Mouse (Mus musculus) forebrain, embryonic 14.5 days (tissue): ENCODE results near the gene Tubgcp5. TPM values are rescaled to one million over a fixed set of nuclear protein-coding genes. Genes with fewer than 3 reads are reported as not detected.

Experiments
- ATAC-seq: fragments of 200-750 bp; cut with Nextera tagmentation; 2 replicates; pipeline ENCODE4 v1.8.0; 2017; ENCODE audit warnings: mild to moderate bottlenecking, moderate library complexity
- DNase-seq: peaks from one replicate; pipeline ENCODE4 v3.0.0-alpha.2; 2015; ENCODE audit warnings: low spot score
- H3K27ac ChIP-seq: fragments of 300-500 bp; sonication (generic); 2 replicates; pipeline ENCODE4 v1.5.1; 2014; ENCODE audit warnings: low read depth, mild to moderate bottlenecking, control low read depth, low read length, moderate library complexity
- H3K27me3 ChIP-seq: fragments of 300-500 bp; sonication (generic); replicated peaks from 2 replicates; pipeline ENCODE4 v1.6.1; 2014; ENCODE audit warnings: low read length, control low read depth, mixed read lengths; ENCODE audit not compliant: control insufficient read depth, insufficient read depth
- H3K36me3 ChIP-seq: fragments of 300-500 bp; sonication (generic); 2 replicates; pipeline ENCODE4 v1.6.1; 2014; ENCODE audit warnings: low read length, control low read depth; ENCODE audit not compliant: control insufficient read depth, insufficient read depth
- H3K4me1 ChIP-seq: fragments of 300-500 bp; sonication (generic); 2 replicates; pipeline ENCODE4 v1.6.1; 2014; ENCODE audit warnings: antibody characterized with exemption, low read length, control low read depth; ENCODE audit not compliant: control insufficient read depth, insufficient read depth
- H3K4me2 ChIP-seq: fragments of 300-500 bp; sonication (generic); 2 replicates; pipeline ENCODE4 v1.6.1; 2014; ENCODE audit warnings: mild to moderate bottlenecking, control low read depth, low read length
- H3K4me3 ChIP-seq: fragments of 300-500 bp; sonication (generic); 2 replicates; pipeline ENCODE4 v1.5.1; 2014; ENCODE audit warnings: low read depth, low read length, control low read depth
- H3K9ac ChIP-seq: fragments of 300-500 bp; sonication (generic); 2 replicates; pipeline ENCODE4 v1.6.1; 2014; ENCODE audit warnings: mild to moderate bottlenecking, low read length, control low read depth, moderate library complexity
- H3K9me3 ChIP-seq: fragments of 300-500 bp; sonication (generic); replicated peaks from 2 replicates; pipeline ENCODE4 v1.6.1; 2016; ENCODE audit warnings: low read length, control low read depth, mixed read lengths; ENCODE audit not compliant: control insufficient read depth
- WGBS: fragments of 180-500 bp; shearing (Covaris S2); extraction: QIAGEN DNeasy Blood & Tissue Kit; methylation state at CpG from one replicate; pipeline ENCODE4 v1.1.7; 2014; 5-methylcytosine and 5-hydroxymethylcytosine counted together
- polyA plus RNA-seq: library from polyadenylated mRNA; unstranded; fragments of >200 nt; fragmentation: Nextera tagmentation; extraction: Ambion mirVana; gene quantifications from 2 replicates; pipeline ENCODE4 v1.2.1, GENCODE M21; 2014

Gene Tubgcp5
- polyA plus RNA-seq, 1 experiment from 2014 or later, result 31.2 TPM

GRCm38 (mm10) chr7:55859518-55859872 is 65.5 kb downstream of the Tubgcp5 start:
- 89% methylated on average over 2 of the region's 2 CpGs for WGBS
- Histone ChIP-seq H3K9ac (no peak overlapping the region), H3K9me3 (no peaks in the 10 kb centered on the region), H3K4me2 (no peak overlapping the region), H3K27me3 (no peaks in the 10 kb centered on the region), H3K4me3 (no peak overlapping the region), H3K4me1 (no peaks in the 10 kb centered on the region; the same call in 1 of the 2 replicates), H3K27ac (no peak overlapping the region), H3K36me3 (no peaks in the 10 kb centered on the region)
- DNase-seq (no peak), ATAC-seq (no peak)

DNA sequence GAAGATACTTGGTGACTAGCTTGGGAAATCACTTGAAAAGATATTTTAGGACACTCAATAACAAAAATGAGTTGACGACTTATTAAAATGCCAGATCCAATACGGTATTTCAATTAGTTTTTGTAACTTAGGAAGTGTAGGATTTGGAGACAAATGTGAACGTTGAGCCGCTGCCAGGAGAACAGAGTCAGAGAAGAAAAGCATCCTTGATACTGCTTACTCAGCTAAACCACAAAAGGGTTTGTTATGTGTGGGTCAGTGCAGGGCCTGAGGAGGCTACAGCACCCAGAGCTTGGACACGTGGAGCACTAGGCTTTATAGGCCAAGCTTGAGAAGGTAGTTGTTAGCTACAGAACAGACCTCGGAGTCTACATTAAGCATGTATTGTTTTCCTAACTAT is 66.0 kb downstream of the Tubgcp5 start:
- no peak overlapping the region for H3K27ac ChIP-seq
- no peaks in the 10 kb centered on the region; the same call in 1 of the 2 replicates for H3K4me1 ChIP-seq
- WGBS, result 88% methylated on average over 6 of the region's 6 CpGs
- H3K4me3 ChIP-seq, result no peak overlapping the region
- no peak overlapping the region for H3K4me2 ChIP-seq
- H3K27me3 ChIP-seq, result no peaks in the 10 kb centered on the region
- no peaks in the 10 kb centered on the region for H3K9me3 ChIP-seq
- no peak for ATAC-seq
- no peak for DNase-seq
- H3K36me3 ChIP-seq, result no peaks in the 10 kb centered on the region
- no peak overlapping the region for H3K9ac ChIP-seq

DNA sequence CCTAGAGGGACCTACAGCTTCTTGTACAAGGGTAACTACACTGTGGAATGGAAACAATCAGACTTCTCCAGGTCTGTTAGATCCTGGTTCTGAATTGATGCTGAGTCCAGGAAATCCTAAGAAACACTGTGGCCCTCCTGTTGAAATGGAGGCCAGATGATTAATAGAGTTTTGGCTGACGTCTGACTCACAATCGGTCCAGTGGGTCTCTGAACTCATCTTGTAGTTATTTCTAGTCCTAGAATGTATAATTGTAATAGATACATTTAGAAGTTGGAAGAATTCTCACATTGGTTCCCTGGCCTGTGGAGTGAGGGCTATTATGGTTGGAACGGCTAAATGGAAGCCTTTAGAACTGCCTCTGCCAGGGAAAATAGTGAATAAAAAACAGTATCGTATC is 67.2 kb downstream of the Tubgcp5 start:
- ATAC-seq (no peak), DNase-seq (no peak)
- no peak overlapping the region for H3K4me3 ChIP-seq
- H3K27ac ChIP-seq, result no peak overlapping the region
- whole genome bisulfite sequencing, result 91% methylated on average over 4 of the region's 4 CpGs
- no peaks in the 10 kb centered on the region; the same call in 1 of the 2 replicates for H3K4me1 ChIP-seq
- no peaks in the 10 kb centered on the region for H3K27me3 ChIP-seq
- no peak overlapping the region for H3K9ac ChIP-seq
- no peaks in the 10 kb centered on the region for H3K9me3 ChIP-seq
- H3K36me3 ChIP-seq, result no peaks in the 10 kb centered on the region
- H3K4me2 ChIP-seq, result no peak overlapping the region

DNA sequence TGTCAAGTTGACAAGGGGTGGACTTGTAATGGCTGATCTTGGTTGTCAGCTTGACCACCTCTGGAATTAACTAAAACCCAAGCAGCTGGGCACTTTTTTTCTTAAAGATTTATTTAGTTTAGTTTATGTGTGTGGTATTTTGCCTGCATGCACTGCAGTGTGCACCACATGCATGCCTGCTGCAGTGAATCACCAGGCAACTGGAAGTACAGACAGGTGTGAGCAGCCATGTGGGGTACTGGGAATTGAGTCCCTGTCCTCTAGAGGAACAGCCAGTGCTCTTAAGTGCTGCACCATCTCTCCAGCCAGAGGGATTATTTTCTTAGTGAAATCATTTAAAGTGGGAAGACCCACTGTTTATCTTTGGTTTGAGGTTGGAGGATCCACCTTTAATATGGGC is 71.1 kb downstream of the Tubgcp5 start:
- no peak overlapping the region for H3K9ac ChIP-seq
- H3K36me3 ChIP-seq, result no peaks in the 10 kb centered on the region
- no peaks in the 10 kb centered on the region for H3K4me1 ChIP-seq
- no peaks in the 10 kb centered on the region for H3K27me3 ChIP-seq
- H3K27ac ChIP-seq, result no peak overlapping the region
- DNase-seq (no peak), ATAC-seq (no peak)
- no peak overlapping the region for H3K4me2 ChIP-seq
- no peaks in the 10 kb centered on the region for H3K9me3 ChIP-seq
- H3K4me3 ChIP-seq, result no peak overlapping the region

GRCm38 (mm10) chr7:55865750-55866416 is 71.9 kb downstream of the Tubgcp5 start:
- 83% methylated on average over 8 of the region's 8 CpGs for WGBS
- H3K9ac ChIP-seq, result no peak overlapping the region
- no peak overlapping the region for H3K27ac ChIP-seq
- no peaks in the 10 kb centered on the region for H3K27me3 ChIP-seq
- H3K4me2 ChIP-seq, result no peak overlapping the region
- ATAC-seq (no peak), DNase-seq (no peak)
- H3K4me1 ChIP-seq, result no peaks in the 10 kb centered on the region
- no peaks in the 10 kb centered on the region for H3K9me3 ChIP-seq
- no peaks in the 10 kb centered on the region for H3K36me3 ChIP-seq
- H3K4me3 ChIP-seq, result no peak overlapping the region

- ATAC-seq, result no peak
- WGBS, result 76% methylated on average over 7 of the region's 7 CpGs
Measured at GRCm38 (mm10) chr7:55868247-55868646, 74.3 kb downstream of the Tubgcp5 start.

GRCm38 (mm10) chr7:55869220-55869619 is 75.3 kb downstream of the Tubgcp5 start:
- Histone ChIP-seq H3K27me3 (no peaks in the 10 kb centered on the region), H3K36me3 (peaks cover 18% of the 10 kb centered on the region), H3K9ac (no peak overlapping the region), H3K4me2 (no peak overlapping the region), H3K9me3 (no peaks in the 10 kb centered on the region), H3K4me3 (no peak overlapping the region), H3K27ac (no peak overlapping the region), H3K4me1 (no peaks in the 10 kb centered on the region)
- DNase-seq (no peak), ATAC-seq (no peak)
- 73% methylated on average over 3 of the region's 3 CpGs for WGBS

More at GRCm38 (mm10) chr7:55868247-55868646, 74.3 kb downstream of the Tubgcp5 start:
- Histone ChIP-seq H3K9me3 (no peaks in the 10 kb centered on the region), H3K27ac (no peak overlapping the region), H3K4me1 (no peaks in the 10 kb centered on the region), H3K4me3 (no peak overlapping the region), H3K27me3 (no peaks in the 10 kb centered on the region), H3K9ac (no peak overlapping the region), H3K36me3 (peaks cover 9% of the 10 kb centered on the region; the same call in 1 of the 2 replicates), H3K4me2 (no peak overlapping the region)
- no peak for DNase-seq

- Histone ChIP-seq H3K4me2 (no peak overlapping the region), H3K4me3 (no peak overlapping the region), H3K9me3 (no peaks in the 10 kb centered on the region), H3K4me1 (no peaks in the 10 kb centered on the region), H3K9ac (no peak overlapping the region), H3K27me3 (no peaks in the 10 kb centered on the region), H3K36me3 (peaks cover 28% of the 10 kb centered on the region), H3K27ac (no peak overlapping the region)
- peak; percentile 40; the same call in 1 of the 2 replicates for ATAC-seq
- peak; percentile 50 for DNase-seq
- 85% methylated on average over 6 of the region's 6 CpGs for WGBS
Measured at GRCm38 (mm10) chr7:55870340-55871020, 76.5 kb downstream of the Tubgcp5 start.

DNA sequence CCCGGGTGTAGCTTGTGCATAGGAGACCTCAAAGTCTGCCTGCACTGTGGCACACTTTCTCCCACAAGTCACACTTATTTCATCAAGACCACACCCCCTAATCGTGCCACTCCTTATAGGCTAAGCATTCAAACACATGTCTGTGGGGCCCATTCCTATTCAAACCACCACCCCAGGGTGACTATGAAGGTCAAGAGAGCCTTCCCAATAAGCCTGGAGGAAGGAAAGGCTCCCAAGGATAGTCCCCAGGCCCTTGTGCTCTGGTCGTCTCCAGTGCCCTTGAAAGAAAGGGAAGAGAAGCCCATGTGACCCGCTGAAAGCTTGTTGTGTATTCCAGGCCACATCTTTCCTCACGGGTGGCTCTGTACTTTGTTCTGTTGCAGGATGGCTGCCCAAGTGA is 77.5 kb downstream of the Tubgcp5 start:
- Histone ChIP-seq H3K9me3 (no peaks in the 10 kb centered on the region), H3K36me3 (peaks cover 36% of the 10 kb centered on the region), H3K27me3 (no peaks in the 10 kb centered on the region), H3K4me1 (no peaks in the 10 kb centered on the region), H3K4me2 (no peak overlapping the region), H3K27ac (no peak overlapping the region), H3K9ac (no peak overlapping the region), H3K4me3 (no peak overlapping the region)
- no peak for DNase-seq
- no peak for ATAC-seq
- 80% methylated on average over 5 of the region's 5 CpGs for WGBS
